Mouse (Mus musculus) cerebellum, adult 2 months (tissue): ENCODE data around the gene Fam69b. TPM values are rescaled to one million over a fixed set of nuclear protein-coding genes. Genes with fewer than 3 reads are reported as not detected.
A peak's percentile ranks its signal among the peaks of the same experiment; 100 is the strongest.

Source experiments
- DNase-seq, 2 experiments: peaks; one replicate each; pipeline ENCODE4 v3.0.0; 2021
- H3K27ac ChIP-seq: fragments of 200-500 bp; 2 replicates; pipeline ENCODE4 v1.5.1; 2012; ENCODE audit warnings: low read length, control low read depth, inconsistent platforms; ENCODE audit not compliant: insufficient read depth
- H3K27me3 ChIP-seq: fragments of 200-500 bp; 2 replicates; pipeline ENCODE4 v1.6.1; 2012; ENCODE audit warnings: inconsistent platforms, mild to moderate bottlenecking, low read length, moderate library complexity; ENCODE audit not compliant: control insufficient read depth, insufficient read depth
- H3K4me1 ChIP-seq: fragments of 200-500 bp; 2 replicates; pipeline ENCODE4 v1.6.1; 2011; ENCODE audit warnings: low read length; ENCODE audit not compliant: control insufficient read depth, insufficient read depth
- H3K4me3 ChIP-seq: fragments of 200-500 bp; replicated peaks from 2 replicates; pipeline ENCODE3; 2011; ENCODE audit warnings: mild to moderate bottlenecking, low read depth, low read length, control low read depth; ENCODE audit not compliant: insufficient read depth
- CTCF ChIP-seq: fragments of 200-500 bp; IDR thresholded peaks from 2 replicates; pipeline ENCODE4 v1.5.1; 2011; ENCODE audit warnings: low read depth, mild to moderate bottlenecking, control low read depth, low read length, moderate library complexity, borderline replicate concordance; ENCODE audit not compliant: insufficient read depth
- POLR2A ChIP-seq: fragments of 200-500 bp; IDR thresholded peaks from 2 replicates; pipeline ENCODE4 v1.6.1; 2011; ENCODE audit warnings: low read length, control low read depth, borderline replicate concordance; ENCODE audit not compliant: insufficient read depth
- WGBS: fragments of 180-500 bp; shearing (Covaris S2); methylation state at CpG from one replicate; pipeline ENCODE4 v1.1.7; 2018; 5-methylcytosine and 5-hydroxymethylcytosine counted together
- polyA plus RNA-seq: library from polyadenylated mRNA; depleted of rRNA; stranded (reverse); fragments of >200 nt; gene quantifications from 2 replicates; pipeline ENCODE4 v1.2.3, GENCODE M21; 2012

The Fam69b gene
- polyA plus RNA-seq, 1 experiment: 147 TPM

DNA sequence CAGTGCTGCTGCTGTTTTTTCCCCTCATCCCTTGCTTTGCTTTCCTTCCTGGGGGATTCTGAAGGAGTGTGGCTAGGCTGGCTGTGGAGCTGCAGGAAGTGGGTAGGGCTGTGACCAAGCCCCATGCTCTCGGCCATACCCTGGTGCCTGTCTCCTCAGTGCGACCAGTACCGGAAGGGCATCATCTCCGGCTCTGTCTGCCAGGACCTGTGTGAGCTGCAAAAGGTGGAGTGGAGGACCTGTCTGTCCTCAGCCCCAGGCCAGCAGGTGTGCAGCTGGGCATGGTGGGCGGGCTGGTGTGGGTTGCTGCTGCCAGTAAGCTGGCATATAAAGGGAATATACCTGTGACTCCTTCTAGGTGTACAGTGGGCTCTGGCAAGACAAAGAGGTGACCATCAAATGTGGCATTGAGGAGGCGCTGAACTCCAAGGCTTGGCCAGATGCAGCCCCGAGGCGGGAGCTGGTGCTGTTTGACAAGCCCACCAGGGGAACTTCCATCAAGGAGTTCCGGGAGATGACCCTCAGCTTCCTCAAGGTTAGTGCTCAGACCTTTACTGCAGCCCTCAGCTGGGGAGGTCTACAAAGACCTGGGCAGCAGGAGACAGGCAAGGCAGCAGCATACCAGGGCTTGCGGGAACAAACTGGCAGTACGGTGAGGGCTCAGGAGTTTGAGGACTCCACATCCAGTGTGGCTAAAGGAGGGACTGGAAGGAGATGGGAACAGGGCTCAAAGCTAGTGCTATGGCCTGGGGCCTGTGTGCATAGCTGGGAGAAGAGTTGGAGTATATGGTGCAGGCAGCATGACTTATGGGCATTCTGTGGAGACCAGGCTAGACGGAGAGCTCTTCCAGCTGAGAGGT lies 6.6 kb downstream of the Fam69b start:
- peak in 1 of 2 experiments; percentile 23 for DNase-seq
- WGBS: 58% methylated on average over 12 of the region's 12 CpGs
- H3K27ac ChIP-seq: no peak overlapping the region
- no peak for TF ChIP-seq POLR2A
- no peak for TF ChIP-seq CTCF
- peaks cover 55% of the 10 kb centered on the region for H3K4me1 ChIP-seq
- no peaks in the 10 kb centered on the region for H3K27me3 ChIP-seq
- no peak overlapping the region for H3K4me3 ChIP-seq

DNA sequence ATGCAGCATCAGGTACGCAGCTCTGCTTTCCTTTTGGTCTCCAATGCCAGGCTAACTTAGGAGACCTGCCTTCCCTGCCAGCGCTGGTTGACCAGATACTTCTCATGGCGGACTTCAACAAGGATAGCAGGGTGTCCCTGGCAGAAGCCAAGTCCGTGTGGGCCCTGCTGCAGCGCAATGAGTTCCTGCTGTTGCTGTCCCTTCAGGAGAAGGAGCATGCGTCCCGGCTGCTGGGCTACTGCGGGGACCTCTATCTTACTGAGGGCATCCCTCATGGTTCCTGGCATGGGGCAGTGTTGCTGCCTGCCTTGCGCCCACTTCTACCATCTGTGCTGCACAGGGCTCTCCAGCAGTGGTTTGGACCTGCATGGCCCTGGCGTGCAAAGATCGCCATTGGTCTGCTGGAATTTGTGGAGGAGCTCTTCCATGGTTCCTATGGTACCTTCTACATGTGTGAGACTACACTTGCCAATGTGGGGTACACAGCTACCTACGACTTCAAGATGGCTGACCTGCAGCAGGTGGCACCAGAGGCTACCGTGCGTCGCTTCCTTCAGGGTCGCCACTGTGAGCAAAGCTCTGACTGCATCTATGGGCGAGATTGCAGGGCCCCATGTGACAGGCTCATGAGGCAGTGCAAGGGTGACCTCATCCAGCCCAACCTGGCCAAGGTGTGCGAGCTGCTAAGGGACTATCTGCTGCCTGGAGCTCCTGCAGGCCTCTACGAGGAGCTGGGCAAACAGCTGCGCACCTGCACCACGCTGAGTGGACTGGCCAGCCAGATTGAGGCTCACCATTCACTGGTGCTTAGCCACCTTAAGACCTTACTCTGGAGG lies 7.5 kb downstream of the Fam69b start:
- Histone ChIP-seq H3K4me3 (no peak overlapping the region), H3K4me1 (peaks cover 52% of the 10 kb centered on the region), H3K27ac (no peak overlapping the region), H3K27me3 (no peaks in the 10 kb centered on the region)
- peak in 1 of 2 experiments; percentile 24 for DNase-seq
- 43% methylated on average over 21 of the region's 21 CpGs for WGBS
- TF ChIP-seq POLR2A: no peak
- TF ChIP-seq CTCF: no peak

DNA sequence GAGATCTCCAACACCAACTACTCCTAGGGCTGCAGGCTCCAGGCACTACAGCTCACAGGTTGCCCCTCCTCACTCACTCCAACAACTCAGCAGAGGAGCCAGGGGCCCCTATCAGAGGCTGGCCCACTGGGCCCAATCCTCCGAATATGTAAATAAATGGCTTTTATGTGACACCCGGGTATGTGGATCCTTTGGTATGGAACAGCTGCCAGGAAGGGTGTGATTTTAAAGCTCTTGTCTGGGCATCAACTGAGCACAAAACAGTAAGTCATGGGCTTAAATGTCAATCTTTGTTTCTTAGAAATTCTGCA lies 8.0 kb downstream of the Fam69b start:
- peaks cover 49% of the 10 kb centered on the region for H3K4me1 ChIP-seq
- DNase-seq: no peak
- 50% methylated on average over 2 of the region's 2 CpGs for WGBS
- TF ChIP-seq POLR2A: no peak
- no peak for TF ChIP-seq CTCF
- no peak overlapping the region for H3K27ac ChIP-seq
- no peaks in the 10 kb centered on the region for H3K27me3 ChIP-seq
- no peak overlapping the region for H3K4me3 ChIP-seq

DNA sequence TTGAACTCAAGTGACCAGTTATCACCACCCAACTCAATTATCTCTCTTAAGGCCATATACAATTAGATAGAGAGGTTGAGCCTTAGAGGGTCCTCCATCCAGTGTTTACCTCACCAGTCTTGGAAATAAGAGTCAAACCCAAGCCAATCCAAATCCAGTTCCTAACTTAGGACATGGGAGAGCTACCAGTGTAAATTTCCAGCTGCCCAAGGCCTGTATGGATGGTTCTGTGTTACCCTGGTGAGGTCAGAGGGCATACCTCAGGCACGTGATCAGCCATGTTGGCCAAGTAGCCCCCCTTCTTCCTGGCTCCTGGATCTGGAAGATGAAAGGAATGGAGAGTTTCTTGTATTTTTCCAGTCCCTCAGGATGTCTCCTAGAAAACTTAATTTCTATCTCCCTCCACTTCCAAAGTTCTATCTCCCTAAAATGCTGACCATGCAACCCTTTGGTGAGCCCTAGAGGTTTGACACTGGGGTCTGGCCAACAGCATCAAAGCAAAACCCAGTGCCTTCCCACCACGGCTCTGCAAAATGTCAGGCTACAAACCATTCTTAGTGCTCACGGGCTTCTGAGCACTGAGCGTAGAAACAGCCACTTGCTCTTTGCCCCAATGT lies 9.2 kb downstream of the Fam69b start:
- WGBS: 70% methylated on average over 4 of the region's 4 CpGs

DNA sequence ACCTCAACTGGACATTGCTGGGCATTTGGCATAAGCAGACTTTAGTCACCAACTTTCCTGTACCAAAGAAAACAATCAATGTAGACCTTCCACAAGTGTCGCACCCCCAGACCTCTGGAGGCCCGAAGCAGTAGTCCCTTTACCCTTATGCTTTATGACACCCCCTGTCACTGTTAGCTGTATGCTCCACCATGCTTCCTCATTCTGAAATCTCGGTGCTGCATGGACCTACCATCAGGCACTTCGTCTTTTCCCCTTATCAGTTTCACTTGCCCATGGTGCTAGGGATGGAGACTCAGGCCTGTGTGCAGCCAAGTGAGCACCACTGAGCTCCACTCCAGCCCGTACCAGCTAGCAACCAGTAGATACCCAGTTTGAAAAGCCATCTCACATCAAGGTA lies 9.8 kb downstream of the Fam69b start:
- DNase-seq: no peak
- H3K27ac ChIP-seq: no peak overlapping the region
- H3K27me3 ChIP-seq: no peaks in the 10 kb centered on the region
- TF ChIP-seq POLR2A (no peak), CTCF (no peak)
- peaks cover 34% of the 10 kb centered on the region for H3K4me1 ChIP-seq
- no peak overlapping the region for H3K4me3 ChIP-seq
- WGBS: 77% methylated on average over 5 of the region's 5 CpGs

More for the DNA sequence above, 9.2 kb downstream of the Fam69b start:
- H3K4me1 ChIP-seq: peaks cover 40% of the 10 kb centered on the region
- H3K27ac ChIP-seq: no peak overlapping the region
- TF ChIP-seq CTCF (no peak), POLR2A (no peak)
- no peak for DNase-seq
- no peaks in the 10 kb centered on the region for H3K27me3 ChIP-seq
- no peak overlapping the region for H3K4me3 ChIP-seq

DNA sequence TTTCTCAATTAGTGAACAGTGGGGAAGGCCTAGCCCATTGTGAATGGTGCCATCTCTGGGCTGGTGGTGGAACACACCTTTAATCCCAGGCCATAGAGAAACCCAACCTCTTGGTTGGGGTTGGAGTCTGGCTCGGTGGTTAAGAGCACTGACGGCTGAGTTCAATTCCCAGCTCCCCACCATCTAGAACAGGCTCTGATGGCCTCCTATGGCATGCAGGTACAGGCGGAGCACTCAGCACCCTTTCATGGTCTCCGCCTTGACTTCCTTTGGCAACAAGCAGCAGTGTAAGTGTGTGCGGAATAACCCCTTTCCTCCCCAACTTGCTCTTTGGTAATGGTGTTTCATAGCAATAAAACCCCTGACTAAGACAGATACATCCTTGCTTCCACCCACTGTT lies 10.3 kb downstream of the Fam69b start:
- 65% methylated on average over 5 of the region's 5 CpGs for WGBS
- no peak for TF ChIP-seq POLR2A
- no peak for TF ChIP-seq CTCF
- no peak overlapping the region for H3K27ac ChIP-seq
- no peak overlapping the region for H3K4me3 ChIP-seq
- H3K4me1 ChIP-seq: peaks cover 34% of the 10 kb centered on the region
- H3K27me3 ChIP-seq: no peaks in the 10 kb centered on the region
- no peak for DNase-seq

DNA sequence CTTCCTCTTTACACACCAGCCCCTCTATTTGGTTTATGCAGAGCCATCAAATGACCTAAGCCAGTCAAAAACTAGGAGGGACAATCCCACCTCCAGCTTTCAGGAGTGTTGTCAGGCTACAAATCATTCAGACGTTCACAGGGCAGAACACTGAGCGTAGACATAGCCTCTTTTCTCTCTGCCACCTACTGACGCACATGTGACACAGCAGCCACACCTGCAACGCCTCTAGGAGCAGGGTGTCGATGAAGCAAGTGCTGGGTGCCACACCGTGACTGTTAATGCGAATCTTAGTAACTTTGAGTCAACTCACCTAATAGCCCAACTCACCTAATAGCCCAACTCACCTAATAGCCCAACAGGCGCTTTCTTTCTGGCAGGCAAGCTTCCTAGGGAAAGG lies 10.8 kb downstream of the Fam69b start:
- peak overlapping the region; percentile 44 for H3K4me3 ChIP-seq
- WGBS: 3% methylated on average over 8 of the region's 8 CpGs

More for the DNA sequence above, 10.8 kb downstream of the Fam69b start:
- DNase-seq: no peak
- peak; percentile 36 for TF ChIP-seq CTCF
- no peak for TF ChIP-seq POLR2A
- no peaks in the 10 kb centered on the region for H3K27me3 ChIP-seq
- no peak overlapping the region for H3K27ac ChIP-seq
- peaks cover 31% of the 10 kb centered on the region for H3K4me1 ChIP-seq
